Mouse (Mus musculus) intestine, embryonic 16.5 days (tissue): ENCODE results near the gene Cdc6. TPM values are rescaled to one million over a fixed set of nuclear protein-coding genes. Genes with fewer than 3 reads are reported as not detected.

Experiments
- ATAC-seq: fragments of 200-750 bp; cut with Nextera tagmentation; 2 replicates; pipeline ENCODE4 v1.8.0; 2017; ENCODE audit warnings: moderate TSS enrichment, moderate library complexity
- H3K27ac ChIP-seq: fragments of 300-500 bp; sonication (generic); 2 replicates; pipeline ENCODE4 v1.5.1; 2014; ENCODE audit warnings: mild to moderate bottlenecking, low read length
- H3K27me3 ChIP-seq: fragments of 300-500 bp; sonication (generic); replicated peaks from 2 replicates; pipeline ENCODE4 v1.6.1; 2014; ENCODE audit warnings: low read length, control low read depth, mixed read lengths; ENCODE audit not compliant: control insufficient read depth, insufficient read depth
- H3K36me3 ChIP-seq: fragments of 300-500 bp; sonication (generic); 2 replicates; pipeline ENCODE4 v1.6.1; 2014; ENCODE audit warnings: low read length, control low read depth; ENCODE audit not compliant: control insufficient read depth, insufficient read depth
- H3K4me1 ChIP-seq: fragments of 300-500 bp; sonication (generic); 2 replicates; pipeline ENCODE4 v1.6.1; 2014; ENCODE audit warnings: low read length, control low read depth, mixed read lengths; ENCODE audit not compliant: control insufficient read depth, insufficient read depth
- H3K4me2 ChIP-seq: fragments of 300-500 bp; sonication (generic); 2 replicates; pipeline ENCODE4 v1.6.1; 2014; ENCODE audit warnings: low read depth, low read length, control low read depth
- H3K4me3 ChIP-seq: fragments of 300-500 bp; sonication (generic); 2 replicates; pipeline ENCODE4 v1.5.1; 2014; ENCODE audit warnings: mild to moderate bottlenecking, low read length
- H3K9ac ChIP-seq: fragments of 300-500 bp; sonication (generic); 2 replicates; pipeline ENCODE4 v1.6.1; 2014; ENCODE audit warnings: low read depth, low read length
- H3K9me3 ChIP-seq: fragments of 300-500 bp; sonication (generic); 2 replicates; pipeline ENCODE4 v1.6.1; 2016; ENCODE audit warnings: low read length, control low read depth; ENCODE audit not compliant: control insufficient read depth
- WGBS: fragments of 180-500 bp; shearing (Covaris S2); extraction: QIAGEN DNeasy Blood & Tissue Kit; methylation state at CpG from one replicate; pipeline ENCODE4 v1.1.7; 2014; 5-methylcytosine and 5-hydroxymethylcytosine counted together
- polyA plus RNA-seq: library from polyadenylated mRNA; unstranded; fragments of >200 nt; fragmentation: Nextera tagmentation; extraction: Ambion mirVana; gene quantifications from 2 replicates; pipeline ENCODE4 v1.2.1, GENCODE M21; 2015

Cdc6 gene
- polyA plus RNA-seq, 1 experiment from 2014 or later: 23.0 TPM

DNA sequence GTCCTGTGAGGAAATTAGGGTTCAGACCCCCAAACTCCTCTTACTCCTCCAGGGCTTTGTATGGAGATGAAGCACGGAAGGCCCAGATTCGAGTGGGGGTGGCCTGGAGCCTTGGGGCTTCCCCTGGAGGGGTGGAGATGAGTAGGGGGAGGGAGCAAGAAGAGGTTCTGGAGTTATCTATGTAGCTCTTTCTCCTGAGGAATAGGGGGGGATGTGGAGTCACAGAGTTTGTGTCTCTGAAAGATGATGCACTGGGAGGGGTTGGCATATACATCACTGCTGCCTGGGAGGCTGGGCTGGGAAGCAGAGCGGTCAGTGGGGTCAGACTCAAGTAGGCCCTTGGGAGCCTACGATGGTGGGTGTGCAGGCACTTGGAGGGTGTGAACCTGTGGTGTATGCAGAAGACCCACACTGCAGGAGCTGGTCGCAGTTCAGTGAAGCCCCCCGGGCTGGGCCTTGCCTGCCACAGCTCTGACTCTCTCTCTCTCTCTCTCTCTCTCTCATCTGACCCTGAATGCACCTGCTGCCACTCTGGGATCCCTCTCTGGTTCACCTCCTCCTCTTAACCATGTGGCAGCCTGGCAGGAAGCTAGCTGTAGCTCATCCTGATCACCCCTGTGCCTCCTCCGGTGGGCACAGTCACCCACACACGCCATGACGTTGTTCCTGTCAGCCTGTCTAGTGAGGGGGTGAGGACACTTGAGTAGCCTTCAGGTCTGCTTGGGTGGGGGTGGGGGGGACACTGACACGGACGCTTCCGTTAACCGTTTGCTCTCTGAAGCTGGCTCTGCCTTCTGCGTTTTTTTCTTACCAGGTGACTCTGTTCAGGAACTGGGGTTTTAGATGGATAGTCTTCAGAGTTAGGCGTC lies 31.7 kb downstream of the Cdc6 start:
- Histone ChIP-seq H3K9me3 (no peaks in the 10 kb centered on the region), H3K9ac (peak overlapping the region; percentile 87), H3K4me3 (peak overlapping the region; percentile 89), H3K4me2 (peak overlapping the region; percentile 90), H3K36me3 (no peaks in the 10 kb centered on the region), H3K27me3 (no peaks in the 10 kb centered on the region), H3K27ac (peak overlapping the region; percentile 95), H3K4me1 (peaks cover 85% of the 10 kb centered on the region)
- ATAC-seq: no peak
- 37% methylated on average over 15 of the region's 15 CpGs for WGBS

- peaks cover 86% of the 10 kb centered on the region for H3K4me1 ChIP-seq
- H3K9ac ChIP-seq: peak overlapping the region; percentile 69
- H3K36me3 ChIP-seq: no peaks in the 10 kb centered on the region
- H3K27ac ChIP-seq: peak overlapping the region; percentile 95
- H3K4me2 ChIP-seq: peak overlapping the region; percentile 90
- peak overlapping the region; percentile 89 for H3K4me3 ChIP-seq
- ATAC-seq: no peak
- H3K27me3 ChIP-seq: no peaks in the 10 kb centered on the region
- H3K9me3 ChIP-seq: no peaks in the 10 kb centered on the region
- 48% methylated on average over 11 of the region's 11 CpGs for WGBS
Measured at GRCm38 (mm10) chr11:98939953-98940641, 32.5 kb downstream of the Cdc6 start.

DNA sequence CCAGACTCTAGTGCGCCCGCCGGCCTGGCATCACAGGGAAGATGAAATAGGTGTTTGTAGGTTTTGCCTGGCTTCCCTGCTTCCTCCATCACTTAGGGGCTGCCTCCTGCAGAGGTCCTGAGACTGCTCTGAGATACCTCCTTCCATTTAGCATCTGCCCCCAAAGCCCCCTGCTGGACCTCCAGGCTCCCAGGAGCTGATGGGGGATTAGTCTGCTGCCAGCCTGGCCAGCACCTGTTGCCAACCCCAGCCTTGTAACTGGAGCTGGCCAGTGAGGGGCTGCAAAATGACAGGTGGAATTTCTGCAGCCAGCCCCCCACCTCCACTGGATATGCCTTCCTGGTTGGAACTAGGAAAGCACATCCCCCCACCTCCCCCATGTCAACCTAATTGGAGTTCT lies 33.2 kb downstream of the Cdc6 start:
- Histone ChIP-seq H3K4me2 (peak overlapping the region; percentile 90), H3K27me3 (no peaks in the 10 kb centered on the region), H3K36me3 (no peaks in the 10 kb centered on the region), H3K9me3 (no peaks in the 10 kb centered on the region), H3K9ac (peak overlapping the region; percentile 69), H3K4me1 (peaks cover 88% of the 10 kb centered on the region), H3K27ac (peak overlapping the region; percentile 95), H3K4me3 (peak overlapping the region; percentile 47)
- ATAC-seq: no peak
- WGBS: 34% methylated on average over 3 of the region's 3 CpGs

DNA sequence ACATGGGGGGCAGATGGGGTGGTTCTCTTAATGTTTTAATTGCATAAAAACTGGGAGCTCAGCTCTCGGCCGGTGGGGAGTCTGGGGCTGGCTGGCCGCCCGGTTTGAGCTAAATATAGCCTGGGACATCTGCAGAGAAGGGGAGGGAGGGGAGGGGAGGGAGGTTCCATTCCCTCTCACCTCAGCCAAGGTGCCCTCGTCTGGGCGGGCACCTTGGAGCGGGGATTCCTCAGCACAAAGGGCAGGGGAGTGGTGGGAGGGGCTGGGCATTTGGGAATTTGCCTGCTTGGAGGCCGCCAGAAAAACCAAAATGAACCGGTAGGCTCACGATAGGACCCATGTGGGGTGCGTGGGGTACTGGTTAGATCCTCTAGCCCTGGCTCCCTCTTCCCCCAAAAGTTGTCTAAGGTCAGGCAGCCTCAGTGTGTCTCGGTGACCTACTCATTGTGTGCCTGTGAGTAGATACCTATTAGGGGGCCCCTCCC lies 33.8 kb downstream of the Cdc6 start:
- ATAC-seq: peak; percentile 4; the same call in 1 of the 2 replicates
- 3% methylated on average over 12 of the region's 12 CpGs for WGBS
- H3K27ac ChIP-seq: peak overlapping the region; percentile 95

GRCm38 (mm10) chr11:98941826-98942550 lies 34.4 kb downstream of the Cdc6 start:
- H3K9ac ChIP-seq: peak overlapping the region; percentile 69
- no peaks in the 10 kb centered on the region for H3K36me3 ChIP-seq
- WGBS: 6% methylated on average over 15 of the region's 15 CpGs
- H3K9me3 ChIP-seq: no peaks in the 10 kb centered on the region
- H3K4me2 ChIP-seq: peak overlapping the region; percentile 90
- no peaks in the 10 kb centered on the region for H3K27me3 ChIP-seq
- peak overlapping the region; percentile 47 for H3K4me3 ChIP-seq
- H3K4me1 ChIP-seq: peaks cover 80% of the 10 kb centered on the region
- ATAC-seq: peak; percentile 12; the same call in 1 of the 2 replicates
- peak overlapping the region; percentile 95 for H3K27ac ChIP-seq

More for the DNA sequence above, 33.8 kb downstream of the Cdc6 start:
- Histone ChIP-seq H3K4me3 (peak overlapping the region; percentile 47), H3K4me2 (peak overlapping the region; percentile 90), H3K9ac (peak overlapping the region; percentile 69), H3K36me3 (no peaks in the 10 kb centered on the region), H3K27me3 (no peaks in the 10 kb centered on the region), H3K9me3 (no peaks in the 10 kb centered on the region), H3K4me1 (peaks cover 83% of the 10 kb centered on the region)

- no peaks in the 10 kb centered on the region for H3K27me3 ChIP-seq
- no peaks in the 10 kb centered on the region for H3K36me3 ChIP-seq
- peak overlapping the region; percentile 90 for H3K4me2 ChIP-seq
- peak overlapping the region; percentile 69 for H3K9ac ChIP-seq
- no peak for ATAC-seq
- peak overlapping the region; percentile 47 for H3K4me3 ChIP-seq
- H3K27ac ChIP-seq: peak overlapping the region; percentile 95
- H3K4me1 ChIP-seq: peaks cover 86% of the 10 kb centered on the region
- WGBS: 35% methylated on average over 3 of the region's 3 CpGs
- H3K9me3 ChIP-seq: no peaks in the 10 kb centered on the region
Measured at GRCm38 (mm10) chr11:98942555-98942922, 34.9 kb downstream of the Cdc6 start.

GRCm38 (mm10) chr11:98942923-98943641 lies 35.5 kb downstream of the Cdc6 start:
- no peaks in the 10 kb centered on the region for H3K27me3 ChIP-seq
- H3K36me3 ChIP-seq: no peaks in the 10 kb centered on the region
- no peak overlapping the region for H3K4me3 ChIP-seq
- H3K4me1 ChIP-seq: peaks cover 89% of the 10 kb centered on the region
- peak overlapping the region; percentile 95 for H3K27ac ChIP-seq
- H3K9ac ChIP-seq: peak overlapping the region; percentile 69
- H3K4me2 ChIP-seq: peak overlapping the region; percentile 90
- no peak for ATAC-seq
- H3K9me3 ChIP-seq: no peaks in the 10 kb centered on the region
- 58% methylated on average over 8 of the region's 8 CpGs for WGBS

GRCm38 (mm10) chr11:98943741-98944461 lies 36.3 kb downstream of the Cdc6 start:
- Histone ChIP-seq H3K9me3 (no peaks in the 10 kb centered on the region), H3K36me3 (no peaks in the 10 kb centered on the region), H3K4me1 (peaks cover 87% of the 10 kb centered on the region), H3K4me2 (no peak overlapping the region), H3K27ac (peak overlapping the region; percentile 95), H3K9ac (peak overlapping the region; percentile 69), H3K27me3 (no peaks in the 10 kb centered on the region), H3K4me3 (no peak overlapping the region)
- no peak for ATAC-seq
- WGBS: 36% methylated on average over 14 of the region's 14 CpGs
